Mouse (Mus musculus): ENCODE measurements around the gene E2f2. TPM values are rescaled to one million over a fixed set of nuclear protein-coding genes. Genes with fewer than 3 reads are reported as not detected.

Gene E2f2
- total and polyA plus RNA-seq, 3 experiments = 0.65 to 5.3 (median 1.3) TPM

GRCm38 (mm10) chr4:136164981-136165380, 7.2 kb upstream of the E2f2 start:
- no peak overlapping the region for H3K9ac ChIP-seq (ENCODE audit: low read depth, low read length)
- H3K4me1 ChIP-seq (ENCODE audit: control insufficient read depth, insufficient read depth, low read length) = no peaks in the 10 kb centered on the region; the same call in 1 of the 2 replicates
- H3K4me3 ChIP-seq = no peak overlapping the region
- no peaks in the 10 kb centered on the region for H3K27me3 ChIP-seq (ENCODE audit: control insufficient read depth, insufficient read depth, low read length)
- H3K27ac ChIP-seq = no peak overlapping the region
- DNase-seq = no peak
- TF ChIP-seq EP300 (IDR thresholded peaks at IDR 0.05; ENCODE audit: insufficient read depth, low read depth, low read length) (no peak), POLR2A (IDR thresholded peaks at IDR 0.05; ENCODE audit: insufficient read depth, low read depth, low read length) (no peak), CTCF (IDR thresholded peaks at IDR 0.05) (no peak)
- intact Hi-C loops (cut with DNase I) = loop anchor here (5.0 kb wide), 1 partner anchor 77 kb away; no protein-coding TSS in a partner anchor
- no peaks in the 10 kb centered on the region for H3K36me3 ChIP-seq (ENCODE audit: control insufficient read depth, insufficient read depth, low read length)
- H3K79me2 ChIP-seq (replicated peaks; ENCODE audit: control insufficient read depth, insufficient read depth, low read length) = no peaks in the 10 kb centered on the region
- 87% methylated on average over 8 of the region's 8 CpGs for WGBS

DNA sequence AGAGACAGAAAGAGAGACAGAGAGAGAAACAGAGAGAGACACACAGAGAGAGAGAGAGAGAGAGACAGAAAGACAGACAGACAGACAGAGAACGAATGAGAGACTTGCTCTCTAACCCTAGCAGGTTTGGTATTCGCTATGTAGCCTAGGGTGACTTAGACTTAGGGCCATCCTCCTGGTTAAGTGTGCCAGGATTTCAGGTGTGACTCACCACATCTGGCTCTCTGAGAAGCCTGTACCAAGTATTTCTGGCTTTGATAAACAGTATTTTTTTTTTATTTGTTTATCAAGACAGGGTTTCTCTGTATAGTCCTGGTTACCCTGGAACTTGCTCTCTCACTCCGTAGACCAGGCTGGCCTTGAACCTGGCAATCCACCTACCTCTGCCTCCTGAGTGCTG, 4.5 kb upstream of the E2f2 start:
- 71% methylated on average over 3 of the region's 3 CpGs for WGBS
- no peaks in the 10 kb centered on the region; the same call in 1 of the 2 replicates for H3K4me1 ChIP-seq (ENCODE audit: control insufficient read depth, insufficient read depth, low read length)
- H3K9ac ChIP-seq (ENCODE audit: low read depth, low read length) = no peak overlapping the region
- no peaks in the 10 kb centered on the region for H3K27me3 ChIP-seq (ENCODE audit: control insufficient read depth, insufficient read depth, low read length)
- DNase-seq = no peak
- H3K4me3 ChIP-seq = no peak overlapping the region
- no peak overlapping the region for H3K27ac ChIP-seq
- no peaks in the 10 kb centered on the region for H3K36me3 ChIP-seq (ENCODE audit: control insufficient read depth, insufficient read depth, low read length)
- intact Hi-C loops (cut with DNase I) = no loop called here
- no peak for TF ChIP-seq EP300 (IDR thresholded peaks at IDR 0.05; ENCODE audit: insufficient read depth, low read depth, low read length)
- no peak for TF ChIP-seq POLR2A (IDR thresholded peaks at IDR 0.05; ENCODE audit: insufficient read depth, low read depth, low read length)
- TF ChIP-seq CTCF (IDR thresholded peaks at IDR 0.05) = no peak
- H3K79me2 ChIP-seq (replicated peaks; ENCODE audit: control insufficient read depth, insufficient read depth, low read length) = no peaks in the 10 kb centered on the region

DNA sequence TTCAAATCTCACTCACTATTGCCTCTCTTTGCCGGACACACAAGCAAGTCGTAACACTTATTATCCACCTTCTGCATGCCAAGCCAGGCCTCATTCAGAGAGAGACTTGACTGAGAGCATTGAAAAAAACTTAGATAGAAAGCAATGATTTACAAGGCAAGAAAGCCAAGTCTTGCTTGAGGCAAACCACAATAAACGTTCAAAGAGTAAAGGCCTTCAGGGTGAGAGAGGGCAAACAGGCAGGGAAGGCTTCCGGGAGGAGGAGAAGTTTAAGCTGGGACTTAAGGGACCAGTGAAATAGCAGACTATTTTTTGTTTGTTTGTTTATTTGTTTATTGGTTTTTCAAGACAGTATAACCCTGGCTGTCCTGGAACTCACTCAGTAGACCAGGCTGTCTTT, 1.8 kb upstream of the E2f2 start:
- WGBS = 89% methylated on average over 4 of the region's 4 CpGs
- Histone ChIP-seq H3K4me1 (ENCODE audit: control insufficient read depth, insufficient read depth, low read length) (no peaks in the 10 kb centered on the region; the same call in 1 of the 2 replicates), H3K27ac (no peak overlapping the region), H3K27me3 (ENCODE audit: control insufficient read depth, insufficient read depth, low read length) (no peaks in the 10 kb centered on the region), H3K36me3 (ENCODE audit: control insufficient read depth, insufficient read depth, low read length) (no peaks in the 10 kb centered on the region), H3K4me3 (no peak overlapping the region), H3K79me2 (replicated peaks; ENCODE audit: control insufficient read depth, insufficient read depth, low read length) (no peaks in the 10 kb centered on the region), H3K9ac (ENCODE audit: low read depth, low read length) (no peak overlapping the region)
- no peak for DNase-seq
- intact Hi-C loops (cut with DNase I) = no loop called here
- TF ChIP-seq POLR2A (IDR thresholded peaks at IDR 0.05; ENCODE audit: insufficient read depth, low read depth, low read length) (no peak), CTCF (IDR thresholded peaks at IDR 0.05) (no peak)

GRCm38 (mm10) chr4:136171455-136171854, 739 bp upstream of the E2f2 start:
- Histone ChIP-seq H3K36me3 (ENCODE audit: control insufficient read depth, insufficient read depth, low read length) (no peaks in the 10 kb centered on the region), H3K27ac (no peak overlapping the region; the same call in 1 of the 2 replicates), H3K4me1 (ENCODE audit: control insufficient read depth, insufficient read depth, low read length) (no peaks in the 10 kb centered on the region; the same call in 1 of the 2 replicates), H3K27me3 (ENCODE audit: control insufficient read depth, insufficient read depth, low read length) (no peaks in the 10 kb centered on the region), H3K9ac (ENCODE audit: low read depth, low read length) (no peak overlapping the region), H3K79me2 (replicated peaks; ENCODE audit: control insufficient read depth, insufficient read depth, low read length) (no peaks in the 10 kb centered on the region), H3K4me3 (peak overlapping the region; percentile 67)
- DNase-seq = no peak
- intact Hi-C loops (cut with DNase I) = no loop called here
- TF ChIP-seq CTCF (IDR thresholded peaks at IDR 0.05) = no peak
- no peak for TF ChIP-seq POLR2A (IDR thresholded peaks at IDR 0.05; ENCODE audit: insufficient read depth, low read depth, low read length)
- TF ChIP-seq EP300 (IDR thresholded peaks at IDR 0.05; ENCODE audit: insufficient read depth, low read depth, low read length) = no peak
- 34% methylated on average over 12 of the region's 12 CpGs for WGBS

DNA sequence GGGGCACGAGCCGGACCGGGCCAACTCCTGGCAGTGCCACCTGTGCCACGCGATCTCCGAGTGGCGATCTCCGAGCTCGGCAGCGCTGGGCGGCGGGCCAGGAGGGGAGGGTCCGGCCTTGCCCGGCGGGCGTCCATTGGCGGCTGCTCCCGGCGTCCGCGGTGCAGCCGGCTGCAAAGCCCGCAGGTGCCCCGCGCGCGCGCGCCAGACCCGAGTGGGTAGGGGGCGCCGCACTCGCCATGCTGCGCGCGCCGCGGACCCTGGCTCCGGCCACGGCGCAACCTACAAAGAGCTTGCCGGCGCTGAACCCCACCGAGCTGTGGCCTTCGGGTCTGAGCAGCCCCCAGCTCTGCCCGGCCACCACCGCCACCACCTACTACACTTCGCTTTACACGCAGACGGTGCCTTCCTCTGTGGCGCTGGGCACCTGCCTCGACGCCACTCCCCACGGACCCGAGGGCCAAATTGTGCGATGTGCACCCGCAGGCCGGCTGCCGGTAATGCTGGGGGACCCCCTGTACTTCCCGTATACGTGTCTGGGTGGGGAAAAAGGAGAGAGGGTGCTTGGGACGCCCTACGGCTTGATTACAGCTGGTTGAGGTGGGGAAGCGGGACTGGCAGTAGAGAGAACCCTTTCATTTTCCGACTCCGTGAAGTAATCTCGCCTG, 482 bp downstream of the E2f2 start:
- DNase-seq = peak; percentile 71 to 74
- intact Hi-C loops (cut with DNase I) = no loop called here
- no peaks in the 10 kb centered on the region for H3K79me2 ChIP-seq (replicated peaks; ENCODE audit: control insufficient read depth, insufficient read depth, low read length)
- no peak for TF ChIP-seq POLR2A (IDR thresholded peaks at IDR 0.05; ENCODE audit: insufficient read depth, low read depth, low read length)
- no peak for TF ChIP-seq EP300 (IDR thresholded peaks at IDR 0.05; ENCODE audit: insufficient read depth, low read depth, low read length)
- TF ChIP-seq CTCF (IDR thresholded peaks at IDR 0.05) = no peak
- H3K4me1 ChIP-seq (ENCODE audit: control insufficient read depth, insufficient read depth, low read length) = peaks cover 3% of the 10 kb centered on the region
- H3K9ac ChIP-seq (ENCODE audit: low read depth, low read length) = peak overlapping the region; percentile 4
- H3K36me3 ChIP-seq (ENCODE audit: control insufficient read depth, insufficient read depth, low read length) = no peaks in the 10 kb centered on the region
- peak overlapping the region; percentile 67 for H3K4me3 ChIP-seq
- H3K27ac ChIP-seq = no peak overlapping the region
- no peaks in the 10 kb centered on the region for H3K27me3 ChIP-seq (ENCODE audit: control insufficient read depth, insufficient read depth, low read length)
- under 1% methylated on average over 66 of the region's 67 CpGs for WGBS

DNA sequence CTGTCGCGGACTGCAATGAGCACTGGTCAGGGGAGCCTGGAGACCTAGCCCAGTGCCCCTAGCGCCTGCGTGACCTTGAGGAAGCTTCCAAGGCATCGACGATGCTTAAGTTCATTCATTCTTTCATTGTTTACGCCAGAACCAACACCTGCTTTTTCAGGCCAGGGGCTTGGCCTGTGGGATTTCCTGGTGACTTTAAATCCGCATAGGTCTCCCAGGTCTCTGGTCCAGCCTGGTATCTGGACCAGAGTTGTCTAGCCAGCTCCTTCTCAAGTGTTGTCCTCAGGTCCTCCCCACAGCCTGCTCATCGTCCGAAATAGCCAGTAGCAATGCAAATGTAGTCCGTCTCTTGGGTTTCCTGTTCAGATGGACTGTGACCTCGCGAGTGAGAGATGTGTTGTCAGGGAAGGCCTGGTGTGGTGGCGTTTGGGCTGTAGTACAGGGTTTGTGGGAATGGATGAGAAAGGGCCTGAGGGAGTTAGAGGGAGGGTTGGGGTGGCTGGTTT, 1.1 kb downstream of the E2f2 start:
- WGBS = 17% methylated on average over 14 of the region's 14 CpGs
- Histone ChIP-seq H3K27me3 (ENCODE audit: control insufficient read depth, insufficient read depth, low read length) (no peaks in the 10 kb centered on the region), H3K4me3 (peak overlapping the region; percentile 67), H3K9ac (ENCODE audit: low read depth, low read length) (peak overlapping the region; percentile 4), H3K79me2 (replicated peaks; ENCODE audit: control insufficient read depth, insufficient read depth, low read length) (no peaks in the 10 kb centered on the region), H3K36me3 (ENCODE audit: control insufficient read depth, insufficient read depth, low read length) (no peaks in the 10 kb centered on the region), H3K27ac (no peak overlapping the region), H3K4me1 (ENCODE audit: control insufficient read depth, insufficient read depth, low read length) (peaks cover 3% of the 10 kb centered on the region)
- intact Hi-C loops (cut with DNase I) = no loop called here
- no peak for TF ChIP-seq CTCF (IDR thresholded peaks at IDR 0.05)
- no peak for TF ChIP-seq POLR2A (IDR thresholded peaks at IDR 0.05; ENCODE audit: insufficient read depth, low read depth, low read length)
- TF ChIP-seq EP300 (IDR thresholded peaks at IDR 0.05; ENCODE audit: insufficient read depth, low read depth, low read length) = no peak
- no peak for DNase-seq
